Mouse (Mus musculus) adrenal gland, postnatal 10 days (tissue): ENCODE measurements around the gene Dyrk1a. TPM values are rescaled to one million over a fixed set of nuclear protein-coding genes. Genes with fewer than 3 reads are reported as not detected.
A peak's percentile ranks its signal among the peaks of the same experiment; 100 is the strongest.

Source experiments
- DNase-seq: peaks from one replicate; pipeline ENCODE4 v3.0.0; 2021; ENCODE audit warnings: mixed read lengths
- total RNA-seq, 2 experiments: library from RNA; stranded (reverse); gene quantifications; 2 replicates each; pipeline ENCODE4 v1.2.3; 2021

The Dyrk1a gene
- total RNA-seq, 2 experiments from 2014 or later: 59.7 to 62.7 TPM

GRCm38 (mm10) chr16:94714483-94714882 is 144.7 kb downstream of the Dyrk1a start:
- DNase-seq: no peak

GRCm38 (mm10) chr16:94717051-94717450 is 147.2 kb downstream of the Dyrk1a start:
- DNase-seq: no peak

GRCm38 (mm10) chr16:94718919-94719318 is 149.1 kb downstream of the Dyrk1a start:
- DNase-seq: no peak

GRCm38 (mm10) chr16:94719488-94719887 is 149.7 kb downstream of the Dyrk1a start:
- DNase-seq: no peak

GRCm38 (mm10) chr16:94720476-94721153 is 150.8 kb downstream of the Dyrk1a start:
- no peak for DNase-seq

- DNase-seq: no peak
These were observed 151.8 kb downstream of the Dyrk1a start for GRCm38 (mm10) chr16:94721549-94722006.

GRCm38 (mm10) chr16:94722936-94723335 is 153.1 kb downstream of the Dyrk1a start:
- no peak for DNase-seq

GRCm38 (mm10) chr16:94724061-94724596 is 154.3 kb downstream of the Dyrk1a start:
- DNase-seq: peak; percentile 84

- peak; percentile 40 for DNase-seq
These were observed 155.0 kb downstream of the Dyrk1a start for GRCm38 (mm10) chr16:94724747-94725211.

- no peak for DNase-seq
These were observed 159.4 kb downstream of the Dyrk1a start for GRCm38 (mm10) chr16:94729236-94729635.

GRCm38 (mm10) chr16:94731027-94731426 is 161.2 kb downstream of the Dyrk1a start:
- DNase-seq: no peak

- DNase-seq: no peak
These were observed 165.7 kb downstream of the Dyrk1a start for GRCm38 (mm10) chr16:94735472-94735871.

GRCm38 (mm10) chr16:94736462-94737358 is 166.9 kb downstream of the Dyrk1a start:
- DNase-seq: no peak

GRCm38 (mm10) chr16:94737359-94737687 is 167.5 kb downstream of the Dyrk1a start:
- no peak for DNase-seq

- DNase-seq: peak; percentile 65
These were observed 174.2 kb downstream of the Dyrk1a start for GRCm38 (mm10) chr16:94743853-94744501.

GRCm38 (mm10) chr16:94745016-94745415 is 175.2 kb downstream of the Dyrk1a start:
- DNase-seq: peak; percentile 64

Other genes starting within 250 kb of the Dyrk1a start
- 1 to 10 TPM; 3.8 to 4.0 TPM for gene Ripply3, start 241.6 kb upstream of the Dyrk1a start, total RNA-seq
- gene Ttc3, start 199.4 kb upstream of the Dyrk1a start, total RNA-seq: 100 to 1,000 TPM in 1 of 2 experiments, 10 to 100 TPM in 1; 94.4 to 116 TPM
- gene Pigp, start 198.2 kb upstream of the Dyrk1a start, total RNA-seq: 10 to 100 TPM; 63.3 to 66.8 TPM
- 10 to 100 TPM; 40.8 to 52.8 TPM for gene Vps26c, start 43.2 kb upstream of the Dyrk1a start, total RNA-seq